Mouse (Mus musculus) stomach, embryonic 15.5 days (tissue): ENCODE data around the gene 1810062G17Rik. TPM values are rescaled to one million over a fixed set of nuclear protein-coding genes. Genes with fewer than 3 reads are reported as not detected.

Experiments used
- ATAC-seq: fragments of 200-750 bp; cut with Nextera tagmentation; 2 replicates; pipeline ENCODE4 v1.8.0; 2017; ENCODE audit warnings: low read depth, moderate number of reproducible peaks, moderate TSS enrichment; ENCODE audit not compliant: insufficient read depth, low FRiP score
- H3K27ac ChIP-seq: fragments of 300-500 bp; sonication (generic); 2 replicates; pipeline ENCODE4 v1.5.1; 2015; ENCODE audit warnings: mild to moderate bottlenecking, inconsistent platforms
- H3K27me3 ChIP-seq: fragments of 300-500 bp; sonication (generic); replicated peaks from 2 replicates; pipeline ENCODE4 v1.6.1; 2015; ENCODE audit warnings: inconsistent platforms
- H3K36me3 ChIP-seq: fragments of 300-500 bp; sonication (generic); 2 replicates; pipeline ENCODE4 v1.6.1; 2015; ENCODE audit warnings: inconsistent platforms
- H3K4me1 ChIP-seq: fragments of 300-500 bp; sonication (generic); 2 replicates; pipeline ENCODE4 v1.6.1; 2015; ENCODE audit warnings: inconsistent platforms
- H3K4me2 ChIP-seq: fragments of 300-500 bp; sonication (generic); 2 replicates; pipeline ENCODE4 v1.6.1; 2015; ENCODE audit warnings: mild to moderate bottlenecking, inconsistent platforms
- H3K4me3 ChIP-seq: fragments of 300-500 bp; sonication (generic); replicated peaks from 2 replicates; pipeline ENCODE4 v1.5.1; 2015; ENCODE audit warnings: inconsistent platforms
- H3K9ac ChIP-seq: fragments of 300-500 bp; sonication (generic); 2 replicates; pipeline ENCODE4 v1.6.1; 2015; ENCODE audit warnings: inconsistent platforms
- H3K9me3 ChIP-seq: fragments of 300-500 bp; sonication (generic); 2 replicates; pipeline ENCODE4 v1.6.1; 2016; ENCODE audit warnings: inconsistent platforms
- WGBS: fragments of 180-500 bp; shearing (Covaris S2); methylation state at CpG from one replicate; pipeline ENCODE4 v1.1.7; 2015; 5-methylcytosine and 5-hydroxymethylcytosine counted together
- polyA plus RNA-seq: library from polyadenylated mRNA; unstranded; fragments of >200 nt; fragmentation: Nextera tagmentation; extraction: Ambion mirVana; gene quantifications from 2 replicates; pipeline ENCODE4 v1.2.1, GENCODE M21; 2015

1810062G17Rik gene
- 2.2 TPM in 2 replicates for polyA plus RNA-seq

DNA sequence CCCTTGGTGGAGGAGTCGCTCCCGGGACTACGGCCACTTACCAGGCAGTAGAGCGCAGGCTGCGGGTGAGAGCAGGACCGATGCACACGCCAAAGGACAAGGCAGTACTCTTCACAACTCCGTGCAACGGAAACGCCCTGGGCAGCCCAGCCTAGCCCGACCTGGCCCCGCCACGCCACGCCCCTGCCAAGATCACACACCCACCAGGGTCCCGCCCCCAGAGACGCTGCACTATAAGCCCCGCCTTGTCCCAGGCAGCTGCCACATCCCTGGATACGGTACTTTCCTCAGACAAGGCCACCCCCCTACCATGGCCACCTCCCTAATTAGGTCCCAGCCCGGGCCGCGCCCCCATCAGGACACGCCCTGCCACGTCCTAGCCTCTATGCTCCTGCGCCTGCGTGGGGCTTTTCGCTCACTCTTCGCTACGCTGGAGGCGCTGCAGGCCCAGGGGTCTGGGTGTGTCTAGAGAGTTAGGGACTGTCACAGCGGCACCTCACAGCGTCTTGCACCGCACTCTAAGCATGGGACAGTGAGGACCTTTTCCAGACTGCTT lies at the start of gene 1810062G17Rik, which contains the start of gene Anxa5:
TSS of gene 1810062G17Rik (plus strand) at position 406 of the 556 bp plus-strand sequence.
TSS of gene Anxa5 (minus strand) at position 363 of the 556 bp plus-strand sequence.
- WGBS = under 1% methylated on average over 32 of the region's 32 CpGs
- ATAC-seq = peak; percentile 98
- H3K4me1 ChIP-seq = 0 out of 2 replicates have a peak, but pooled peaks cover 4% of the 10 kb centered on the region
- no peaks in the 10 kb centered on the region for H3K36me3 ChIP-seq
- peak within 1 kb of the TSS; percentile 92 for H3K27ac ChIP-seq
- H3K9ac ChIP-seq = peak within 1 kb of the TSS; percentile 74
- H3K4me2 ChIP-seq = peak within 1 kb of the TSS; percentile 84
- H3K27me3 ChIP-seq = no peaks in the 10 kb centered on the region
- H3K9me3 ChIP-seq = no peaks in the 10 kb centered on the region
- peak within 1 kb of the TSS; percentile 83 for H3K4me3 ChIP-seq

DNA sequence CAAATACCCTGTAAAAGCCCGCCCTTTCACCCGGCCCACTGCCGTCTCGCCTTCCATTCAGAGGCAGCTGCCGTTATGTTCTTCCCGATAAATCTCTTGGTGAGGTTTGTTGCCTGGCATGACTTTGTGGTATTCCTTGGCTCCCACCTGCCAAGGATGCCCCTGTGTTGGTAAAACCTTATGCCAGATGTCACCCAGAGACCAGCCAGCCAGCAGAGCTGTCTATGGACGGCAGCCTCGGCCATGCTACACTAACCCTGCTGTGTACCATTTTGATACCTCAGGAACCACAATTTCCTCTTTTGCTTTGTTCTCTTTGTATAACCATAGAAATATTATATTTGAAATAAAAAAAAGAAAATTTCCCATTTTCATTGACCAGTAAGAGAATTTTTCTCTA lies 48.4 kb upstream of the 1810062G17Rik start:
- no peak for ATAC-seq
- Histone ChIP-seq H3K36me3 (no peaks in the 10 kb centered on the region), H3K9me3 (no peaks in the 10 kb centered on the region), H3K27me3 (no peaks in the 10 kb centered on the region), H3K27ac (no peak overlapping the region), H3K4me3 (no peak overlapping the region), H3K4me2 (no peak overlapping the region), H3K9ac (no peak overlapping the region), H3K4me1 (no peaks in the 10 kb centered on the region)
- 94% methylated on average over 8 of the region's 8 CpGs for WGBS

DNA sequence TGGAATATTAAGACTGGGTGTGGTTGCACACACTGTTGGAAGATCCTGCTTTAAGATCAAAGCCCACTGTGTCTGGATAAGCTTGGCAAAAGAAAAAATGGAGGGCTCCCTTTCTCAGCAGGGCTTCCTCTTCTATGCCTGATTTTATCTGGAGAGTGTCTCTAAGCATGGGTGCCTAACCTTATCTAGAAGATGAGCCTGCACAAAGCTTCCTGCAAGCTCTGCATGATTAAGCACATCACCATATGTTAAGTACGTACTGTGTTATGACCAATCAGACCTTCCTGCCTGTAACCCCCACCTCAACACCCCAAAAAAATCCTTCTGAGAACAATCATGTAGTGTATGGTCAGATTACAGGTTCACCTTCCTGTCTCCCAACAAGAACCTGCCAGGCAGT lies 45.4 kb upstream of the 1810062G17Rik start:
- H3K9ac ChIP-seq = no peak overlapping the region
- no peak overlapping the region for H3K4me3 ChIP-seq
- H3K9me3 ChIP-seq = no peaks in the 10 kb centered on the region
- H3K4me2 ChIP-seq = no peak overlapping the region
- H3K27me3 ChIP-seq = no peaks in the 10 kb centered on the region
- H3K27ac ChIP-seq = no peak overlapping the region
- no peaks in the 10 kb centered on the region for H3K36me3 ChIP-seq
- WGBS = 90% methylated on average over 1 of the region's 1 CpGs
- H3K4me1 ChIP-seq = no peaks in the 10 kb centered on the region
- ATAC-seq = no peak

DNA sequence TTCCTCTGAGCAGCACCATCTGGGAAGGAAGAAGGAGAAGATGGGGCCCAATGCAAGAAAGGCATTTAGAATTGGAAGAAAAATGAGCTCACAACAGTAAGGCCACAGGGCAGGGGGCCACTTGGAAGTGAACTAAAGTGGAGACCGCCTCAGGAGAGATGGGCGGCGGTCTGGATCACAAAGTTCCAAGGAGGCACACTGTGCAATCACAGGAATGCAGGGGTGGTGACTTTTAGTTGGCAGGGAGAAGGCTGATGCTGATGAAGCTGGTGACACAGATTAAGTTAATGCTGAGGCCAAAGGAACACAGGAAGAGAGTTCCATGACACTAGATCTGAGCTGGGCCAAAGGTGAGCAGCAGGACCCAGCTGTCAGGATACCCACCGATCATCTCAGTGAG lies 35.5 kb upstream of the 1810062G17Rik start:
- Histone ChIP-seq H3K9ac (no peak overlapping the region), H3K4me2 (no peak overlapping the region), H3K27ac (no peak overlapping the region), H3K36me3 (no peaks in the 10 kb centered on the region), H3K27me3 (no peaks in the 10 kb centered on the region), H3K9me3 (no peaks in the 10 kb centered on the region), H3K4me1 (no peaks in the 10 kb centered on the region), H3K4me3 (no peak overlapping the region)
- WGBS = 44% methylated on average over 4 of the region's 4 CpGs
- ATAC-seq = no peak

DNA sequence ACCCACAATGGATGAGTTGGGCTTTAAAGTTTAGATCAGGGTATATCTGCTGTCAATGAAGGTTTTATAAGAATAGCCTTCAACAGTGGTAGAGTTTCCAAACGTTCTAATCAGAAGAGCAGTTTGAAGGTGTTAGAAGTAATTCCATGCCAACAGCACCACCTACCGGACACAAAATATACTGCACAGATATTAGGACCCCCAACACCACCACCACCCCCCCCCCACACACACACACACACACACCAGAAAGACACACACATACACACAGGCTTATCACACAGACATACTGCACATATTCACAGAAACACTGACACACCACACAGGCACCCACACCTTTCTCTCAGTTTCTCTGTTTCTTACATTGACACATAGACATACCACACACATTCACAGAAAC lies 33.3 kb upstream of the 1810062G17Rik start:
- Histone ChIP-seq H3K27ac (no peak overlapping the region), H3K27me3 (no peaks in the 10 kb centered on the region), H3K4me3 (no peak overlapping the region), H3K36me3 (no peaks in the 10 kb centered on the region), H3K4me1 (no peaks in the 10 kb centered on the region), H3K4me2 (no peak overlapping the region), H3K9ac (no peak overlapping the region), H3K9me3 (no peaks in the 10 kb centered on the region)
- ATAC-seq = no peak; the same call in 1 of the 2 replicates
- 0% methylated on average over 2 of the region's 2 CpGs for WGBS

DNA sequence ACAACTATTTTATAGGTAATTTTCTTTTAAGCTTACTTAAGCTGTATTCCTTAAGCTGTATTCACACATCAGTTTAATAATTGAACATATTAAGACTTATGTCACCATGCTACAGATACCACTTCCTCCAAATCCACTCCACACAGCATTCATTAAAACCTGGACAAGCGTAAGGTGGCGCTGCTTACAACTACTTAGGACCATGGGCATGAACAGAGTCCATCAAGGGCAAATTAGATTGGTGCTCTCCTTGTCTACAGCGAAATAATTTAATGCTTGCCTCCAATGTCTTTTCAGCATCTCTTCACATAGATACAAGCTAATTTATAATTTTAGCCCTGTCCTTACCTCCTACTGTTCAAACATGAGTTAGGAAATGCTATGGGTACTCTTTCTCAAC lies 29.7 kb upstream of the 1810062G17Rik start:
- Histone ChIP-seq H3K36me3 (peaks cover 9% of the 10 kb centered on the region; the same call in 1 of the 2 replicates), H3K4me2 (no peak overlapping the region), H3K4me3 (no peak overlapping the region), H3K9me3 (no peaks in the 10 kb centered on the region), H3K9ac (no peak overlapping the region), H3K4me1 (no peaks in the 10 kb centered on the region), H3K27ac (no peak overlapping the region), H3K27me3 (no peaks in the 10 kb centered on the region)
- WGBS = 90% methylated on average over 3 of the region's 3 CpGs
- ATAC-seq = no peak

DNA sequence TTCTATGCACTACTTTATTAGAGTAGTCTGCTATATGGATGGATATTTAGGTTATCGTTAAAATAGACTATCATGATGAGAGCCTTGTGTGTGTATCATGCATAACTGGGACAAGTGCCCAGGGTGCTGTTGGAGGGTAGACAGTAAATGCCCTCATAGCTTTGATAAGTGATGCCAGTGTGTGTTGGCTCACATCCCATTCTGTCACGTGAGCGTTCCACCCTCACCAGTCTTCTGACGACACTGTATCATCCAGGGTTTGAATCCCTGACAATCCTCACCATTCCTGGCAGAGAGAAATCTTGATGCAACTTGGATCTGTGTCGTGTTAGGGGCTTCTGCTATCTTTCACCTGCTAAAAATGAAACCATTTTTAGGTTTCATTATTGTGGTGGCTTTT lies 29.2 kb upstream of the 1810062G17Rik start:
- no peaks in the 10 kb centered on the region for H3K4me1 ChIP-seq
- no peaks in the 10 kb centered on the region for H3K9me3 ChIP-seq
- no peak overlapping the region for H3K4me2 ChIP-seq
- 79% methylated on average over 5 of the region's 5 CpGs for WGBS
- H3K36me3 ChIP-seq = peaks cover 13% of the 10 kb centered on the region; the same call in 1 of the 2 replicates
- H3K27me3 ChIP-seq = no peaks in the 10 kb centered on the region
- no peak overlapping the region for H3K4me3 ChIP-seq
- no peak overlapping the region for H3K27ac ChIP-seq
- H3K9ac ChIP-seq = no peak overlapping the region
- no peak for ATAC-seq

DNA sequence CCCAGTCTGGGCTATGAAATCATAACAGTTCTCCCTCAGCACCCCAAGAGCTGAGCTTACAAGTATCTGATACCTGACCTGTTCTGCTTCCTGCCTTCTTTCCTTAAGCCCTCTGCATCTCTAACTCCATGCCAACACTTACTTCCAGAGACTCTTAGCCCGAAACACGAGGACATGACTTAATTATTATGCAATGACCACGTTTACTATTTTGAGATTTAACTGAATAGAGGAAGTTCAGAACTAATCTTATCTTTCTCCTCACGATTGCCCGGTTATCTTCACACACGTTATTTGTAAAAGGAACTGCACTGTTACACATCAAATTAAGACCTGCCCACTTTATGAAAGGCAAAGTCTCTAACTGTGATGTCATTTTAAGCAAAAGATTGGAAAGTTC lies 28.8 kb upstream of the 1810062G17Rik start:
- WGBS = 54% methylated on average over 6 of the region's 6 CpGs
- no peak overlapping the region for H3K27ac ChIP-seq
- ATAC-seq = no peak

DNA sequence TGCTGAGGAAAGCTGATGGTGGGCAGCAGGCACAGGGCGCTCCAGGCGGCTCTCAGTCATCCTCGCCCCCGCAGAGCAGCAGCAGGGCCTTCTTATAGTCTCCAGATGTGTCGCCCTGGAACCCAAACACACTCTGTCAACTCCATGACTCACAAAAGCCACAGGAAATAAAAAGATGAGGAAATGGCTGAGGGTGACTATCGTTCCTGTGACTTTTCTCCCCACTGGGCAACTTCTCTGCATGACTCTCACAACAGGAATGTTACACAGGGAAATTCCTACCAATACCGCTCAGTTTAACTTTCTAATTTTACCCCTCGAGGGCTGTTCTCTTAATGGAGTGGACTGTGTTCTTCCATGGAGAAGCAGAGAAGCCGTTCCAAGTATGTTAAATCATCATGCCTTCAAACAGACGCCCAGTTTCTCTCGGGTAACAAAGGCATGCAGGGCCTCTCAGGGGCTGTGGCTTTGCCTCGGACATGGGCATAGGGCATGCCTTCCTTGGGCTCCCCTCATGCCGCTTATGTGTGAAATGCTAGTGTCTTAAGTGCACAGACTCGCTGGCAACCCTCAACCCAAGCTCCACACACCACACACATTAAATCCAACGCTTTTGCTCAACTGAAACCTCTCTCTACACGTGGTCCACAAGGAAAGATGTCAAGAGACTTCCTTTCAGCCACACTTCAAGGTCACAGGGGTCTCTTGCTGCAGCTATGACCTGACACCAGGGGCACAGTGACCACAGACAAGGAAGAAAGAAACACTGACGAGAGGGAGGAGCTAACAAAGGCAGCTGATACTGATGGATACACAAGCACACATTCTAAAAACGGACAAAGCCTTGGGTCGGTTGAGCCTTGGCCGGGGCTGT lies 26.2 kb upstream of the 1810062G17Rik start:
- Histone ChIP-seq H3K9me3 (no peaks in the 10 kb centered on the region), H3K4me2 (no peak overlapping the region), H3K27ac (no peak overlapping the region), H3K9ac (no peak overlapping the region), H3K36me3 (peaks cover 21% of the 10 kb centered on the region), H3K27me3 (no peaks in the 10 kb centered on the region), H3K4me3 (no peak overlapping the region), H3K4me1 (no peaks in the 10 kb centered on the region)
- 0 out of 2 replicates have a peak, but pooled peaks have one; percentile 27 for ATAC-seq
- WGBS = 47% methylated on average over 20 of the region's 20 CpGs

More for the DNA sequence above, 28.8 kb upstream of the 1810062G17Rik start:
- H3K9me3 ChIP-seq = no peaks in the 10 kb centered on the region
- H3K4me1 ChIP-seq = no peaks in the 10 kb centered on the region
- H3K36me3 ChIP-seq = peaks cover 16% of the 10 kb centered on the region; the same call in 1 of the 2 replicates
- no peak overlapping the region for H3K4me3 ChIP-seq
- no peak overlapping the region for H3K9ac ChIP-seq
- no peaks in the 10 kb centered on the region for H3K27me3 ChIP-seq
- H3K4me2 ChIP-seq = no peak overlapping the region

DNA sequence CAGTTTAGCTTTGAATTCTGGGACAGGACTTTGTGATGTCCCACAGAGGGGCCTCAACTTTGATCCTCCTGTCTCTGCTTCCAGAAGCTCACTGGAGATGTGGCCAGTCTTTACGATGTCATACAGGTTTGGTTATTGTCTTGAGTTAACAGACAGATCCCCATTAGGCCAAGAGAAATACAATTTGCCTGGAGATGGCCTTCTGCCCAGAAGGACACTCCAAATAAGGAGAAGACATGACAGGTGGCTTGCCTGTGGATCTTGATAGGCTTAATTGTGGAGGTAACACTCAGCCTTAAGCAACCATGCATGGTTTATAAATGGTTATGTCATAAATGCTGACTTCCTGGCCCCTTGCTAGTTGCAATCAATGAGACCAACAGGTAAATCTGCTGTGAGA lies 23.2 kb upstream of the 1810062G17Rik start:
- H3K4me1 ChIP-seq = no peaks in the 10 kb centered on the region
- H3K9me3 ChIP-seq = no peaks in the 10 kb centered on the region
- H3K36me3 ChIP-seq = peaks cover 29% of the 10 kb centered on the region
- H3K27ac ChIP-seq = no peak overlapping the region
- ATAC-seq = no peak
- no peak overlapping the region for H3K4me2 ChIP-seq
- no peaks in the 10 kb centered on the region for H3K27me3 ChIP-seq
- no peak overlapping the region for H3K4me3 ChIP-seq
- WGBS = 65% methylated on average over 1 of the region's 1 CpGs
- no peak overlapping the region for H3K9ac ChIP-seq

DNA sequence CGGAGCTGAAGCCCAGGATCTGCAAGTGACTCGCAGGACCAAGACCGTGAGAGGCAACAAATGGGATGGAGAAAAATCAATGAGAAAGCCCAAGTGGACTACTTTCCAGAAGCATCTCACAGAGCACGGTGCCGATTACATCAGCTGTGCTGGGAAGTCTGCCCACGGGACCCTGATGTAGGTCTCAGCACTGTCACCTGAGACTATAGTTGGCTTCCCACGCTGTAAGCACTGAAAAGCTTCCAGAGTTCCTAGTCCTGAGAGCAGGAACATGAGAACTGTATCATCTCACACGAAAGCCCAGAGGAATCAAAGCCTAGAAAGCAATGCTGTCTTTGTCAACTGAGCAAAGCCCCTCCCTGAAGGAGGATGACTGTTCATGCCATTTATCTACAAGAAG lies 20.6 kb upstream of the 1810062G17Rik start:
- 90% methylated on average over 8 of the region's 8 CpGs for WGBS
- ATAC-seq = no peak

DNA sequence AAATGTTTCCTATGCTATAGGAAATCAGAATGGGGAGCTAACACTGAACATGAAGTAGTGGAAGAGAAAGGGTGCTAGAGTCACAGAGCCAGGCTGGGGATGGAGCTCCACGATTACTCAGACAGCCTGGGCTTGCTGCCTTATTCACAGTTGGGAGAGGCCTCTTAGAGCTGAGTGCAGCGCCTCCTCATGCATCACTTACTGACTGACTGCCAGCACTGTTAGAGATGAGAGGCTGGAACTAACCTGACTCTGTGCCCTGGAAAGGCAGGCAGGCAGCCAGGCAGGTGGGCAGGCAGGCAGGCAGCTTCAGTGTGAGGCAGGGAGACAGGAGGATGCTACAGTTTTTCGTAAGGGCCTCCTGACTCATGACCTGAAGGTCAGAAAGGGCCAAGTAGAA lies 20.2 kb upstream of the 1810062G17Rik start:
- Histone ChIP-seq H3K36me3 (peaks cover 30% of the 10 kb centered on the region), H3K4me2 (no peak overlapping the region), H3K27me3 (no peaks in the 10 kb centered on the region), H3K4me1 (no peaks in the 10 kb centered on the region), H3K4me3 (no peak overlapping the region), H3K27ac (no peak overlapping the region), H3K9ac (no peak overlapping the region), H3K9me3 (no peaks in the 10 kb centered on the region)
- 72% methylated on average over 3 of the region's 3 CpGs for WGBS
- ATAC-seq = no peak

More for the DNA sequence above, 20.6 kb upstream of the 1810062G17Rik start:
- Histone ChIP-seq H3K36me3 (peaks cover 30% of the 10 kb centered on the region), H3K4me1 (no peaks in the 10 kb centered on the region), H3K9ac (no peak overlapping the region), H3K4me2 (no peak overlapping the region), H3K9me3 (no peaks in the 10 kb centered on the region), H3K4me3 (no peak overlapping the region), H3K27me3 (no peaks in the 10 kb centered on the region), H3K27ac (no peak overlapping the region)
